Mouse (Mus musculus): ENCODE data around the gene Gm48551.

Gm48551 gene

DNA sequence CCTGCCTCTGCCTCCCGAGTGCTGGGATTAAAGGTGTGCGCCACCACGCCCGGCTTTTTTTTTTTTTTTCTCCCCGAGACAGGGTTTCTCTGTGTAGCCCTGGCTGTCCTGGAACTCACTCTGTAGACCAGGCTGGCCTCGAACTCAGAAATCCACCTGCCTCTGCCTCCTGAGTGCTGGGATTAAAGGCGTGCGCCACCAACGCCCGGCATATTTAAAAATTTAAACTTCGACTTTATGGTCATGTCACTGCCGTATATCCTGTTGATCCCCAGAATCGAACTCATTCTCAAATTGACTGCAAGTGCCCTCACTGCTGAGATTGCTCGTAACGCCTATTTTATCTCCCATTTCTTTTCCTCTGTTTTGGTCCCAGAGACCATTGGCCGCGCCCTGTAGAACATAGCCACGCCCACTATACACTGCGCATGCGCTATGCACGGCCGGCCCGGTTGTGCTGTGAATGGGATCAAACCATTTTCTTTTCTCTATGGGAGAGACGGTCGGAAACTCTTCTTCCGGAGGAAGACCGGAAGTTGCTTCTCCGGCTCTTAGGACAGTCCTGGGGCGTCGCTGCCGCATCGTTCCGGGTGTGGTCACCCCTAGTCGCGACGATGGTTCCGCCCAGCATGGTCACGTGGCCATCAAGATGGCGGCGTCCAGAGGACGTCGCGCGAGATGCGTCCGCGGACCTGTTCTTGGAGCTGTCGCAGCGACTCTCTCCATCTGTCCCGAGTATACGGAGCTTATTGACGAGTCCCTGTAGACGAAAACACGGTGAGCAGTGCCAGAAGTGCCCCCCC lies at the start of gene Gm48551, which contains the start of gene Dohh:
Gene Gm48551, plus strand, starts transcription at position 665 of the 803 bp plus-strand sequence.
Gene Dohh, plus strand, starts transcription at position 627 of the 803 bp plus-strand sequence.
- DNase-seq (ENCODE audit: low spot score), result peak; percentile 98

DNA sequence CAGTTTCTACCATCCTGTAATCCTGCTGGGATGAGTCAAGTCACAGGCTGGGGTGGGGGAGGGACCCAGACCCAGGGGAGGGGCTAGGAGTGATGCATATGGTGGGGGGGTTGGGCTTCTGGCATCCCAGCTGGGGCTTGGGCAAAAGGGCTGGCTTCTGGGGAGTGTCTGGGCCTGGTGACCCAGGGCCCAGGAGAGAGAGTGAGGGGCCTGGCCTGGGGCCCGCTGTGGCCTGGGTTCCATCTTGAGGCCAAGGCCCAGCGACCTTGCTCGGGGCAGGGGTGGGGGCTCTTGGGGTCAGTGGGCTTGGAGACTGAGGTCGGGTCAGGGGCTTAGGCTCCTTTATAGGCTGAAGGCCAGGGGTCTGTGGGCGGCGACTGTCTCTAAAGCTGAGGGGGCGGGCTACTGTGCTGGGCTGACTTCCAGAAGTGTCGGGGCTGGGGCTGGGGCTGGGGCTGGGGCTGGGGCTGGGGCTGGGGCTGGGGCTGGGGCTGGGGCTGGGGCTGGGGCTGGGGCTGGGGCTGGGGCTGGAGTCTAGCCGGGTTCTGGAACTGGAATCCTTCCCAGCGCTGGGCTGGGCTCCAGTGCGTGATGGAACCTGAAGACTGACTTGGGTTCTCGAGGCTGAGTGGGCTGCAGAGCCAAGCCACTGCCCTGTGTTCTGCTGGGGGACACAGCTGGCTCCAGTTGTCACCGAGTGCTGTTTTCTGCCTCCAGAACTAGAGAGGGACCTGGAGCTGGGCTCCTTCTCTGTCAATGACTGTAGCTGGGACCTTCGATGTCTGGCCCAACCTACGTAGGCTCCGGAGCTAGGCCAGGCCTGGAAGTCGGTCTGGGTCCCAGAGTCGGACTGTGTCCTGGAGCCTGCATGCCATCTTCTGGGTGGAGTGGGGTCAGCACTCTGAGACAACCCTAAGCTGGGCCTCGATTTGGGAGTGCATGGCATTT lies 48.6 kb upstream of the Gm48551 start:
- no peak for DNase-seq (ENCODE audit: low spot score)

DNA sequence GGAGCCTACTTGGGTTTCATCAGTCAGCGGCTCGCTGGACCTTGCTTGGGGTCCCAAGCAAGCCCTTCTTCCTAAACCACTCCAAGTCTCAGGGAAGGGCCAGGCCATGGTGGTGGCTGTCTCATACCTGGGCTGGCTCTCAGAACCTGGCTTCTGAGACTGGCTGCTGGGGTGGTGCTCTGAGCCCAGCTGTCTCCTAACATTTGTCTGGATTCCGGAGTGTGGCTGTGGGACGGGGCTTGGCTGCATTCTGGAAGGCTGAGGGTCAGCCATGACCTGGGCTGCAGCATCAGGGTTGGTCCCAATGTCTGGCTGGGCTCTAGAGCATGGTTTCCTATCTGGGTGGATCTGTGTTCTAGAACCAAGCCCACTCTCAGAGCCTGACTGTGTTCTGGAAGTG lies 47.7 kb upstream of the Gm48551 start:
- no peak for DNase-seq (ENCODE audit: low spot score)

DNA sequence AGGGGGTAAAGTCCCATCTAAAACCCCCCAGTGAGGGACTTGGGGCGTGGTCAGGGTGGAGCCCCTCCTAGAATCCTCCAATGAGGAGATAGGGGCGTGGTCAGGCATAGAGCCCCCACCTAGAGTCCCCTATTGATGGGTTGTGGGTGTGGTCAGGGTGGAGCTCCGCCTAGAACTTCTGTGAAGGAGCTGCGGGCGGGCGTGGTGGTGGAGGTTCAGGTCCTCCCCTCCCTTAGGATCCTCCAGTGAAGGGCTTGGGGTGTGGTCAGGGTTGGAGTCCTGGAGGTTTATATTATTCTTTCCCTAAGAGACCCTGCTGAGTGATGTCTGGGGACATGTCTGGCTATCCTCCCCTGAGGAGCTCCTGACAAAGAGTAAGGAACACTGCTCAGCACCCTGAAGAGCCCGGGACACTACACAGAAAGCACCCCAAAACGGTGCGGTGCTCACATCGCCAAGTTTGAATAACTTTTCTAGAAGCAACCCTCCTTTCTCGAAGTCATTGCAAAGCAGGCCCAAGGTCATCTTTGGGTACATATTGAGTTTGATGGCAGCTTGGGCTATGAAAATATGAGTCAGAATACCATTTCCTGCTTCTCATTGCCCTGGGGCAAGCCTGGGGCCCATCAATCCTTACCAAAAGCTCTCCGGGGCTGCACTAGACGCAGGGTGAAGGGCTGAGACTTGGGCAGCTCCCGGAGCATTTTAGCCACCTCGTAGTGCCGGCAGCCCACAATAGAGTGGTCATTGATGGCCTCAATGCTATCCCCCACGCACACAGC lies 43.5 kb upstream of the Gm48551 start:
- DNase-seq (ENCODE audit: low spot score), result no peak

DNA sequence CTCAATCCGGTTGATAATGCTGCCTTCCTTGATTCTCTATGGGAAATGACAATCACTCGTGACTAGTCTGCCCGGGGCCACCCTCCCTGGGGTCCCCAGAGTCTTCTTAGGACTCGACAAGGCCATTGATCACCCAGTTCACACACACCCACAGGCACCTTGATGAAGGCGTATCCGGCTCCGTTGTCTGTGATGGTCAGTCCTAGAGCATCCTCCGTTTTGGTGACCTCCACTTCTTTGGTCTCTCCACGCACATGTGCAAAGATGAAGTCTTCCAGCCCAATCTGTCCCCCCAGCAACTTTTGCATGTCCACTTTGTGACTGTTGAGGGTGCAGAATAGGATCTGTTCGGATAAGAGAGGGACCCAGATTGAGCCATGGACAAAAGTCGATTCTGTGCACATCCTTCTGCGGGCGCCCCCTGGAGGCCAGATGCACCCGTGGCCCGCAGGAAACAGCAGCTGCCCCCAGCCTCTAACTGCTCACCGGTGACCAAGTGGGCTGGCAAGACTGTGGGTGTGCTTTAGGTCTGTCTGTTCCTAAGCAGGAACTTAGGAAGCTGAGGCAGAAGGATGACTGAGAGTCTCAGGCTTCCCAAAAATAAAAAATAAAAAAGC lies 42.8 kb upstream of the Gm48551 start:
- DNase-seq (ENCODE audit: low spot score), result peak; percentile 67

DNA sequence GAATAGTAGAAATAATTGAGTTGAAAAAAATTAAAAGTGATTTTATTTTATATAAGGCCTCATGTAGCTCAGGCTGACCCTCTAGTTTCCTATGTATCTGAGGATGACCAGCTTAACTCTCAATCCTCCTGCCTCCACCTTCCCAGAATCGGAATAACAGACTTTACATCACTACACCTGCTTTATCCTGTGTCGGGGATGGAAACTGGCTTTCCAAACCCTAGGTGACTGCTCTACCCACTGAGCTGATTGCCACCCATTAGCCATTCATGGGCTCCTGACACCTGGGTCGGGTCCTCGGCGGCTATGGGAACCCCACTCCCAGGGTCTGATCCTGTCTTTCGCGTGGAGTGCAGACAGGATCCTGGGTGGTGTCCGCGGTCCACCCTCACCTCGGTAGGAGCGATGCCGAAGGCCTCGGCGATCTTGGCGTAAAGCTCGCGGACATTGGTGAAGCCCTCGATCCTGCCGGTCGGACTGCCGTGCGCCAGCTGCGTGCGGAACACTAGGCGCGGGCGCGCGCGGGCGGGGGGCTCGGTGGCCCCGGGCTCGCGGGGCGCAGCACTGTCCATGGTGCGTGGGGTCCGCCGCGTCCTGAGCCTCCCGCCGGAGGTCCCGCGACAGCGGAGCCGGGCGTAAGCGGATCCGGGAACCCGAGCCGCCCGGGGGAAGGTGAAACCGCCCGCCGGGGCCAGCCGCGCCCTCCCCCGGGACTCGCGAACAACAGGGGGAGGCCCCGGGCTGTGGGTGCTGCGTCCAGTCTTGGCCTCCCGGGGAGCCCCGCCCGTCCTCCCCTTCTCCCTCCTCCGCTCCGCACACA lies 41.4 kb upstream of the Gm48551 start, which contains the start of gene Gipc3:
Gene Gipc3, minus strand, starts transcription at position 581 of the 820 bp plus-strand sequence.
- peak; percentile 52 for DNase-seq (ENCODE audit: low spot score)

DNA sequence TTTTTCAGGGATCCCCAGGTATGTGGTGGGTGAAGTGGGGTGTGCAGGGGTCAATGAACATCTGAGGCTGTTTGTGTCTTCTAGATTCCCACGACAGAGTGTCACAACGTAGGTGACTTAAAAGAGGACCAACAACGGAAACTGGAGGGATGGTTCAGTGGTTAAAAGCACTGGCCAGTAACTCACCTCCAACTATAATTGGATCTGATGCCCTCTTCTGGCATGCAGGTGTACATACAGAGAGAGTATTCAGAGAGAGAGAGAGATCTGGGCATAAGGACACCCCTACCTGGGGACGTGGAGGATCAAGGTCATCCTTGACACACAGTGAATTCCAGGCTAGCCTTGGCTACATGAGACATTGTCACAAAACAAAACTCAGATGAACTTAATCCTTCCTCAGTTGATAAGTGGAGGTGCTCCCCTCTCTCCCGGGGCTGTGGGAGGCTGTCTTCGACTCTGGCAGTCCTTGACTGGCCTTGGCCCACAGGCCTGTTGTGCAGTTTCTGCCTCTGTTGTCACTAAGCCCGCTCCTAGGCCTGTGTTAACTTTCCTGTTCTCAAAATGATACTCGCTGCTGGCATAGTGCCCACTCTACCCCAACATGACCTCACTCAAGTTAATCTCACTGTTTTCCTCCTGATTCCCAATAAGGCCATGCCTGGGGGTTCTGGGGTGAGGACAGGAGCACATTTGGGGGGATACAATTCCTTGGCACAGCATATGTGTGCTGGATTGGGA lies 39.7 kb upstream of the Gm48551 start:
- DNase-seq (ENCODE audit: low spot score), result peak; percentile 51

DNA sequence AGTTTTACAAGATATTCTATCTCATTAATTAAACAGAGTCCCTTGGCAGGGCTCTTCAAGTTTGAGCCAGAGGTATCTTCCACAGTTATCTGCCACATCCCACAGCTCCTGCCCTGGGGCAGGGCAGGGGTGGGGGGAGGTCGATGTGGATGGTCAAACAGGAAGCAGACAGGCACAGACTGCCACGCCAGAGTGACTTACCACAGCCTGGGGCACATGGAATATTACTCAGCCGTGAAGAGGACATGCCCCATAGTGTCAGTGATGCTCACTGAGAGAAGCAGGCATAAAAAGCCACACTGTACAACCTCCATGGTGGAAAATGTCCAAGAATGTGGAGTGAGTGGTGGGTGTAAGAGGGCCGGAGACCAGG lies 39.1 kb upstream of the Gm48551 start:
- DNase-seq (ENCODE audit: low spot score), result no peak

DNA sequence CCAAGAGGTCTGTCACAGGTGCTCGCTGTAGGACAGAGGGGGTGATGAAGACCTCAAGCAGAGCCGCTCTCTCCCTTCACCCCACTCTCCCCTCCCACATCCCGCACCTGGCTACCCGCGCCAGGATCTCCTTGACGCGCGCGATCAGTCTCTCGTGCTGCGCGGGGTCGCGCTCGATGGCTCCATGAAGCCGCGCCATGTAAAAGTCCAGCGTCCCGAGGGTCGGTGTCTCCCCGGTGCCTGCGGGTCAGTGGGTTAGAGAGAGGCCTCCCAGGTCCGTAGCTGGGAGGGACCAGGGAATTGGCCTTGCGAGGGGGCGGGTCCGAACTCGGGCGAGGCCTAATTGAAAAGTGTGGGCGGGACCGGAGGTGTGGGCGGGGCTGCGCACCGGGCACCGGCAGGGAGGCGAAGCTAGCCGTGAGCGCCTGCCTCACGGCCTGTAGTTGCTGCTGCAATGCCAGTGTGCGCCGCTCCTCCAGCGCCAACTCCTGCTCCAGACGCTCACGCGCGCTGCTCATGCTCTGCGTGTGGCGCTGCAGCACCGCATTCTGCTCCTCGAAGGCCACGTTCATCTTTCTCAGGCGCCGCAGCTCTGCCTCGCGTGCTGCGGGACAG lies 37.7 kb upstream of the Gm48551 start:
- DNase-seq (ENCODE audit: low spot score), result peak; percentile 67

DNA sequence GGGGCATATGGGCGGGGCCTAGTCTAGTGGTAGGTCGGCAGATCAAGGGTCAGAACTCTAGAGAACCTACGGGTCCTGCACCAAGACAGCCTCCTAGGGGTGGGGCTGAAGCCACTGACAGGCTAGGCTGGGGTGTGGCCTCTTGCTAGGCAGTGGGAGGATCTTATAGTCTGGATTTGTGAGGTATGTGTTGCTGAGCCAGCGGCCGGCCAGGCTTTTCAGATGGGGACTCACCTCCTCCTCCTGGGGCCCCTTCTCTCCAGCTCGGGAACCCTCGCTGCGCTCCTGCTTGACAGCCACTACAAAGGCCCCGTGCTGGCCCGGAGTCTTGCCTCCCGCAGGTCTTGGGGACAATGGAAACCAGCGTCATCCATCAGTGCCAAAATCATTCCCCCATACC lies 35.1 kb upstream of the Gm48551 start:
- DNase-seq (ENCODE audit: low spot score), result no peak

DNA sequence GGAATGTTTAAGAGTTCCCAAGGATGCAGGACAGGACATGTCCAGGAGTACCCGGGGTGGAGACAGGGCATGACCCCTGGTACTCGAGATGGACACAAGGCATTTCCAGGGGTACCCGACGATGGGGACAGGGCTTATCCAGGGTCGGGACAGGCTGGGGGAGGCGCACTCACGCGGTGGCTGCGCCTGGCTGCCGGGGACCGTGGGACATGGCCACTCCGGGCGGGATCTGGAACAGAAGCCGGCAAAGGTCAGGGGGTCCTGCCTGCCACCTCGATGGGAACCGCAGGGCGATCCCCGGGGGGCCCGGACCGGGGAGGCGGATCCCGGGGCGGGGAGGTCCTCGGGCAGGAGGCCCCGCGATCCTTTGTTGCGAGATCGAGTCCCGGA lies 34.3 kb upstream of the Gm48551 start:
- DNase-seq (ENCODE audit: low spot score), result no peak

DNA sequence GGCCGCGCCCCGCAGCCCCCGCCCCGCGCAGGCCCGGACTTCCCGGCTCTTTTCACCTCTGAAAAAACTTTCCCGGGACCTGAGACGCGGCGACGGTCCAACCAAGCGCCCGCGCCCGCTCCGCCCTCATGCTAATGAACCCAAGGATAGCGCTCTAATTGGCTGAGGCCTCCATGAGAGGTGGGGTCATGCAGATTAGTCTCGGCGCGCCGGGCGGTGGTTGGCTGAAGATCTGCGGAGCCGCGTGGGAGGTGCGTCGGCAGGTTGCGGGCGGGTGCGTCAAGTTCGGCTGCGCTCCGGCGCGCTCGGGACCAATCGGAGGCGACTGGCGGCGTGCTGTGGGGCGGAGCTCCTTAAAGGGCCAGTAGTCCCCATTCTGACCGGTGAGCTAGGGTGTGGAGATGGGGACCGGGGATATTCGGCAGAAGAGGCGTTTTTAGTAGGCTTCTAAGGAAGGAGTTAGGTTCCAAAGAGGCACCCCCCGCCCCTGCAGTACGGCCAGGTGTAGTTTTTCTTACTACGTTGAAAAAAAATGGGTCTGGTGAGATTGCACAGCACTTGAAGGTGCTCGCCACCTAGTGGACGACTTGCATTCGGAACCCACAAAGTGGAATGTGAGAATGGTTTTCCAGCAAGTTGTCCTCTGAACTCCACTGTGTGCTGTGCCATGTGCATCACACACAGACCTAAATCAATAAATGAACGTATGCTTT lies 33.8 kb upstream of the Gm48551 start, which contains the start of gene Hmg20b:
Gene Hmg20b, minus strand, starts transcription at position 130 of the 713 bp plus-strand sequence.
- DNase-seq (ENCODE audit: low spot score), result peak; percentile 99

DNA sequence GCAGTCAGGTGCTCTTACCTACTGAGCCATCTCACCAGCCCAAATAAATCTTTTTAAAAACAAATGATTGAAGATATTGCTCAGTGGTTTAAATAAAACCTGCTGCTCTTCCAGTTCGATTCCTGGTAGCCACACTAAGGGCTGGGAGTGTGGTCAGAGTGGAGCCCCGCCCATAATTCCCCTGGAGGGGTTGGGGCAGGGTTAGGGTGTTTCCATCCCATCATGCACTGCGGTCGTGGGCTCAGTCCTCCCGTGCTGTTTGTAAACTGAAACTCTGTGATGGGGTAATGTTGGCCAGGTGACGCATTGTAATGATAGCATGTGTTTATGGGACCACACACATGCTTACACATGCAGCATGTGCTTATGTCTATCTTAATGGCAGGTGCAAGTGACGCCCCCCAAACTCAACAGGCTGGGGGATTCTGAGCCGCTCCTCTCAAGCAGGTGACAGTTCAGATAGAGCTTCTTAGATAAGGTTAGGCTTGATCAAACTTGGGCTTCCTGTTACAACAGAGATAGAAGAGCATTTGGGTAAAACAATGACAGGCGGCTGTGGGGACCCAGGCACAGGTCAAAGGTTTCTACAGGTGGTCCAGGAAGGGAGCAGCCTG lies 32.5 kb upstream of the Gm48551 start:
- no peak for DNase-seq (ENCODE audit: low spot score)

DNA sequence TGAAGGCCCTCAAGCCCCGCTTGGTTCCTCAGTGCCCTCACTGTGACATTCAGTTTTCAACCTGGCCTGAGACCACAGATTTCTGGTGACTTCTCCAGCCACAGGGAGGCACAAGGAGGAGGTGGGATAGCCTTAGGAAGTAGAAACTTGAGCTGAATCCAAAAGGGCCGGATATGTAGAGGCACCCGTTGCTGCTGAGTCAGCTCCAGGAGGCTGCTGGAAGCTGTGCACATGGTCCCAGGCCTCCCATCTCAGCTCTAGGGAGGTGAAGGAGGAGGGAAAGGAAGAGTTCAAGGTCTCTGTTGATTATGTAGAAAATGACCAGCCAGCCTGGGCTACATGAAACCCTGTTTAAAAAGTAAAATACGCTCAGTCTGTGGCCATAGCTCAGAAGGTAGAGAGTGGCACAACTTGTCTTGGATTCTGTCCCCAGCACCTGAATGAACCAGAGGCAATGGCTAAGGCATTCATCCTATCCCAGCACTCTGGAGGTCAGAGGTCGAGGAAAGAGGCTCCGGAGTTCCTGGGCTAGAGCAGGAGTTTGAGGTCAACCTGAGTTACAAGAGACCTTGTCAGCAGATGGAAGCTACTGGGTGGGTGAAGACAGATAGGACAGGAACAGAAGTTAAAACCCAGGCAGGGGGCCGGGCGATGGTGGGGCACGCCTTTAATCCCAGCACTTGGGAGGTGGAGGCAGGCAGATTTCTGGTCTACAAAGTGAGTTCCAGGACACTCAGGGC lies 29.4 kb upstream of the Gm48551 start:
- no peak for DNase-seq (ENCODE audit: low spot score)

DNA sequence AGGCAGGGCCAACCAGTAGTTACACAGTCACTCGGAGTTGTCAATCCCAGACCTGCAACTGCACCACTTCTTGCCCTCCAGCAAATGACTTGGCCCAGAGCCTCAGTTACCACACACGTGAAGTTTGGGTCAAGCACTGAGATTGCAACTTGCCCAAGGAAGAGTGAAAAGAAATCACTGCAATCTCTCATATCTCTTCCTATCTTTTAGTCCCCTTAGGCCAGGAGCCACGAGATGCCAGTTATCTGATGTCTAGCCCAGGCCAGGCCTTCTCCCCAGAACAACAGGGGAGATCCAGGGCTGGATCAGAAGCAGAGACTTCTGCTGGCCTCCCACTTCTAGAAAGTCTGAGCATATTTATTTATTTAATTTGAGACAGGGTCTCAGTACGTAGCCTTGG lies 28.7 kb upstream of the Gm48551 start:
- no peak for DNase-seq (ENCODE audit: low spot score)

DNA sequence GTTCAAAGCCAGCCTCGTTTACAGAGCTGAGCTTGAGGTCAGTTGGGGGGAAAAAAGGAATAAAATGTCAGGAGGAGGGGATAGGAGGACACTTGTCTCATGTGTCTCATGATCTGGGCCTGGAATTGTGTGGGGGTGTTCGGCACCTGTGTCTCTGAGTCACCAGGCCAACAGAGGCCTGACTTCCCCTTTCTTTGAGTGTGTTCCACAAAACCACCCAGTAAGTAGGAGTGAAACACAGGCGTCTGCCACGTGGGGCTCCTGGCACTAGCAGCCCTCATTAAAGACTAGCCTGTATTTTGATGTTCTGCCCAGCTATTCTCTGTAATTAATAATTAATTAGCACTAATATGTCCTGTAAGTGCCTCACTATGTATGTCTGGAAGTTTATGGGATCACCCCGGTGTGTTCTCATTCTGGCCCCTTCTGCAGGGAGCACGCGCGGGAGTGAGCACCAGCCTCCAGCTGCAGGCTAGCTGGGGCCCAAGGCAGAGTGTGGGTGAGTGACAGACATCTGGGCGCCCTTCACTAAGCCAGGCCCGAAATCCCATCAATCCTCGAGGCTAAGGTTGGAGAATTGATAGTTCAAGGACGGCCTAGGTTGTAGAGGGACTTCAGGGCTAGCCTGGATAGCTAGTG lies 27.8 kb upstream of the Gm48551 start:
- no peak for DNase-seq (ENCODE audit: low spot score)
